Mouse (Mus musculus): ENCODE results near the gene Klhl5. TPM values are rescaled to one million over a fixed set of nuclear protein-coding genes. Genes with fewer than 3 reads are reported as not detected.
A peak's percentile ranks its signal among the peaks of the same experiment; 100 is the strongest.
"Not testable (repeated sequence)": the region's sequence is repeated elsewhere in the genome, so short reads cannot be mapped to it uniquely, and the experiment has no call there.

The Klhl5 gene
- polyA plus RNA-seq, 2 experiments from 2014 or later: 5.4 to 6.1 TPM

GRCm38 (mm10) chr5:65097457-65097856 is 9.9 kb upstream of the Klhl5 start:
- no peak for ATAC-seq

DNA sequence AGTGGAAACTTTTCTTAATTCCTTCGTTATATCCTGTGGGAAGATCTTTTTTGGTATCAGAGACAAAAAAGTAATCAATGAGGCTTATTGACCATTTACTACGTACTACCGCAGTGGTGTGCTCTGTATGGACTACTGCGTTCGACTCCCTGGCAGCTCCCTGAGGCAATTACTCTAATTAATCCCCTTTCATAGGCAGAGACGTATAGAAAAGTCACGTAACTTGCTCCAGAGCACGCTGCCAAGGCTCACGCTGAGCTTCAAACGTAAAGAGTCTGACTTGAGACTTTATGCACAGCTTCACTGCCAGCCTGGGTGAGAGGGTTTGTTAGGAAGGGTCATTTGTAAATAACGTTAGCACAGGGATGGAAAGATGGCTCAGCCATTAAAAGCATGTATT is 7.3 kb upstream of the Klhl5 start:
- ATAC-seq: no peak

DNA sequence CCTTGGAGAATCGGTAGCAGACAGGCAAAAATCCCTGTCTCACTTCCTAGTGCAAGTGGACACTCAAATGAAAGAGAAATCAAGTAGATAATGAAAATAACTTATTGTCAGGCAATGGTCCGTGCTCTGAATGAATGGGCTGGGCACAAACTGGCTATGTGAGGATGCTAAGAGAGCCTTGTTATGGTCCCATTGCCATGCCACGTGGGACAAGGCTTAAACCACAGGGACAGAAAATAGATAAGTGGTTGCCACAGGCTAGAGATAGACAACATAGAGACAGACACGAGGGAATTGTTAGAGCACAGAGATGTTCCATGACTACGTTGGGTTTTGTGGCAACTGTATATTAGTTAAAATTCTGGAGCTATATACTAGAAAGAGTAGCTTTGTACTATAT is 6.1 kb upstream of the Klhl5 start:
- no peak for ATAC-seq

DNA sequence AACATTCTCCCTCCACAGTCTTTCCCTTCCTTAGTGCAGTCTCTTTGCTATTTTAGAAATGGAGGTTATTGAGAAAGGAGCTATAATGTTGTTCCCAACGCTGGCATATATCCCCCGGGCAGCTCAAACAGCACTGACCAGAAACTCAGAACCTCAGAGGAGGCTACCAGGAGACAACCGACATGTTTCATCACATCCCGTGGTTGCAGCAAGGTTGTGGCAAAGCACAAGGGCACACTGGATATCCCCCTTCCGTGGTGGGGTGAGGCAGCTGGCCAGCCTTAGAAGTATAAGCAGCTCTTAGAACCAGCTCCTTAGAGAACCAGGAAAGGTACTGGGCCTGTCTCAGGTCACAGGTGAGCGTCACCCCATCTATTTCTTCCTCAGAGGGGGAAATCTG is 5.7 kb upstream of the Klhl5 start:
- ATAC-seq: no peak

GRCm38 (mm10) chr5:65102026-65102640 is 5.2 kb upstream of the Klhl5 start:
- peak; percentile 47 for ATAC-seq

DNA sequence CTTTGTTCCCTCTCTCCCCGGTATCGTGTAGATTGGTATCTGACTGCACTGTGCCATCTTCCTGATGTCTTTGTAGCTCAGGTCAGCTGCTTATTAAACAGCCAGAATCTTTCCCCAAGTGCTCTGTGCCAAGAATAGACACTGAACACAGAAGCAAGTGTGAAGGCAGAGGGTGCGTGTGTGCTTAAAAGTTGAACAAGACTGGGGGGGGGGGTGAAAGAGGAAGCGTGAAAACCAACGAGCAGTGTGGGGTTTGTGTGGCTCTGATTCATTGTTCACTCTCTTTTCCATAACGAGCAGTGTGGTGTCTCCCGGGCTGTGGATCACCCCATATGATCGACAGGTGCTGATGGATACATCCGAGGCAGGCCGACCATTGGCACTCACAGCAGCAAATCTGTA is 4.7 kb upstream of the Klhl5 start:
- peak; percentile 57 for ATAC-seq

GRCm38 (mm10) chr5:65107773-65108432 is 564 bp downstream of the Klhl5 start:
- peak; percentile 34 for ATAC-seq

DNA sequence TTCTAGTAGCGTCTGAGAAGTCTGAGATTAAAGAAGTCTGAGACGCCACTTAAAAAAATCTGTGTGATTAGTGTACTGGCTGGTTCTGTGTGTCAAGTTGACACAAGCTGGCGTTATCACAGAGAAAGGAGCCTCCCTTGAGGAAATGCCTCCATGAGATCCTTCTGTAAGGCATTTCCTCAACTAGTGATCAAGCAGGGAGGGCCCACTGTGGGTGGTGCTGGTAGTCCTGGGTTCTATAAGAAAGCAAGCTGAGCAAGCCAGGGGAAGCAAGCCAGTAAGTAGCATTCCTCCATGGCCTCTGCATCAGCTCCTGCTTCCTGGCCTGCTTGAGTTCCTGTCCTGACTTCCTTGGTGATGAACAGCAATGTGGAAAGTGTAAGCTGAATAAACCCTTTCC is 4.9 kb downstream of the Klhl5 start:
- ATAC-seq: not testable (repeated sequence)

- ATAC-seq: peak; percentile 91
Measured at GRCm38 (mm10) chr5:65113323-65113722, 6.0 kb downstream of the Klhl5 start.

DNA sequence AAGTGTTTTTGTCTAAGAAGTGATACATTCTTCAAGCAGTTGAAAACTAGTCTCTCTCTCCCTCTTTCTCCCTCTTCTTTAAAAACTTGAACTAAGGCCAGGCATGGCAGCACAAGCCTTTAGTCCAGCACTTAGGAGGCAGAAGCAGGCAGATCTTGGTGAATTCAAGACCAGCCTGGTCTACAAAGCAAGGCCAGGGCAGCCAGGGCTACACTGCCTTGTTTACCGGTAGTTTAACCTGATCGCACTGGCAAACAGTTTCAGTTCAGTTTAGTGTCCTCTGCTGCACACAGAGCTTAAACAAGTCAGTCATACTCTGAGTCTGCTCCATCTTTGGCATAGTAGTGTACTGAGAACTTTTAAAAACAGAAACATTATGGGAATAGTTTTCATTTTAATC is 9.4 kb downstream of the Klhl5 start:
- ATAC-seq: no peak

DNA sequence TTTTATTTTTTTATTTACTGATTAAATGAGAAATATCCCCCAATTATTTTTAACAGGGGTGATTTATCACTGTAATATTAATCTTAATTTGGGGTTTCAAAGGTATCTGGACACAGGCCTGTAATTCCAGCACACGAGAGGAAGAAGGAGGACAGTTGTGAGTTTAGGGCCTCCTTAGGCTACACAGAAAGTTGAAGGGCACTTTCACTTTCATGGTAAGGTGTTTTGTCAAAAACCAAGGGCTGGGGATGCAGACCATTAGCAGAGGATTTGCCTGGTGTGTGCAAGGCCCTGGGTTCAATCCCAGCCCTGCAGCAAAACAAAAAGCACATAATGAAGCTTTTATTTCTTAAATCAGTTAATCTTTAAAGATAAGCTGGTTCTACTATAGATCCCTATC is 12.2 kb downstream of the Klhl5 start:
- ATAC-seq: peak; percentile 64

GRCm38 (mm10) chr5:65119918-65120317 is 12.6 kb downstream of the Klhl5 start:
- ATAC-seq: peak; percentile 53

- ATAC-seq: no peak
Measured at GRCm38 (mm10) chr5:65122616-65123015, 15.3 kb downstream of the Klhl5 start.

DNA sequence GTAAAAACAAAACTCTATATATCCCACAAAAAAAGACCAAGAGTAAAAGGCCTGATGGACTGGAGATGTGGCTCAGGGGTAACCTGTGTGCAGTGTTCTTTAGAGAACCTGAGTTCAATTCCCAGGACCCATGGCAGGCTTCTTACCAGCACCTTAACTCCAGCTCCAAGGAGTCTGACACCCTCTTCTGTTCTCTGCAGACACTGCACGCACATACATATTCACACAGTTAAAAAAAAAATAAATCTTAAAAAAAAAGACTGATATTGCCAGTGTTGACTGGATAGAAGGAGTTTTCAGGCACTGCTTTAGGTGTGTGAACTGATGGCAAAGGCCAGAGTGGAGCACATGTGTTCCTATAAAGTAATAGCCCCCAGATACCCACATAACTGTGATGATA is 18.8 kb downstream of the Klhl5 start:
- no peak for ATAC-seq

- no peak for ATAC-seq
Measured at GRCm38 (mm10) chr5:65128481-65128880, 21.1 kb downstream of the Klhl5 start.

DNA sequence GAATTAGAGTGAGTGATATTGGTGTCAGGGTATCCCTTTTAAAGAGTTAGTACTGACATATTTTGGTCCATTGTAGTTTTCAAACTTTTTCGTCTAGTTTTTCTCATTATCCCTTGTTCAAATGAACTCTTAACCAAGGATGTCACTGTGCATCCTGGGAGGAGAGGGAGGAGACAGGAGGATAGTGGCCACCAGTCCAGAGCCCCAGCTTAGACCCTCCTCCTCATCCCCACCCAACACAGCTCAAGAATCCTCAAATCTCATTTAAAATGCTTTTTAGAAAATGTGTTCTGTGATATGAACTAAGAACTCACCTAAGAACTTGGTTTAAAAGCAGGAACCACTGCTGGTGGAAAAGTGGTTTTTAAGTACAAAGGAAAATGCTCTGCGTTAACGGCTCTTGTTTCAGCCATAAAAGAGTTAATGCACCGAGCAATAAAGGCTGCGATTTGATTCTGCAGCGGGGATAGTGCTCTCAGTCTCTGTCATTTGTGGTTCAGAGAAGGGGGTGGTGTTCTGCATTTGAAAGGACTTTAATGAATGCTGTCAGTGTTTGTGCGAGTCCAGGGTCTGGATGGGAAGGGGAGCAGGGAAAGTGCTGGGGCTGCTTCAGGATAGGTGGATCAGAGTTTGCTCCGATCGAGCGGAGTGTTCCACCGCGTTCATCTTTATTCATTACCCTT is 23.3 kb downstream of the Klhl5 start:
- ATAC-seq: no peak

DNA sequence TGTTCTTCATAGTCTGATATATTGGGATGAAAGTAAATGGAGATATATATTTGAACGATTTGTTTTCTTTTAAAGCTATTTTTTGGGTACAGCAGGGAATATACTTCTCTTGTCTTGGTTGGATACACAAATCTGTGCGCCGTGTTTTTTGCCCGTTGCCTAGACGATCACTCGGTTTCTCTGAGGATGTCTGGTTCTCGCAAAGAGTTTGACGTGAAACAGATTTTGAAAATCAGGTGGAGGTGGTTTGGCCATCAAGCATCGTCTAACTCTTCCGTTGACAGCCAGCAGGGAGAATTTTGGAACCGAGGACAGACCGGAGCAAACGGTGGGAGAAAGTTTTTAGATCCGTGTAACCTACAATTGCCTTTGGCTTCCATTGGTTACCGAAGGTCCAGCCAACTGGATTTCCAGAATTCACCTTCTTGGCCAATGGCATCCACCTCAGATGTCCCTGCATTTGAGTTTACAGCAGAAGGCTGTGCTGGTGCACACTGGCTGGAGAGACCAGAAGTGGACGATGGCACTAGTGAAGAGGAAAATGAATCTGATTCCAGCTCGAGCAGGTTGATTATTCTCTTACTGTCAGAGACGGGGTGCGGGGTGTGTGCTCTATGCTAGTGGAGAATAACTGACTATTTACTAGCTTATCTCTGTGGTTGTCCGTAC is 24.0 kb downstream of the Klhl5 start:
- no peak for ATAC-seq

DNA sequence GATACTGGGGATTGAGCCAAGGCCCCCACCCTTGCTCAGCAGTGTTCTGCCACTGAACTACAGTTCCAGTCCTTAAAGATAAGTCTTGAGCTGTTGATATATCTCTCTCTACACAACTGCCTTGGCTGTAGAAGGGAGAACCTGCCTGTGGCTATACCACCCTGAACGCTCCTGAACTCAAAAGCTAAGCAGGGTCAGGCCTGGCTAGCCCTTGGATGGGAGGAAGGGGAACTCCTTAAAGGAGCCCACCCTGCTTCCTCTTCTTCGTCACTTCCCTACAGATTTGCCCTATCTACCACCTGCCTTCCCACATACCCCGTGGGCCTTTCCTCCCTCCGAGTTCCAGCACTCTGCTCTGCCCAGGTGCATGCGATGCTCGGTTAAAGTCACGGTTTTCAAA is 28.8 kb downstream of the Klhl5 start:
- no peak for ATAC-seq

GRCm38 (mm10) chr5:65137073-65137472 is 29.7 kb downstream of the Klhl5 start:
- ATAC-seq: no peak

DNA sequence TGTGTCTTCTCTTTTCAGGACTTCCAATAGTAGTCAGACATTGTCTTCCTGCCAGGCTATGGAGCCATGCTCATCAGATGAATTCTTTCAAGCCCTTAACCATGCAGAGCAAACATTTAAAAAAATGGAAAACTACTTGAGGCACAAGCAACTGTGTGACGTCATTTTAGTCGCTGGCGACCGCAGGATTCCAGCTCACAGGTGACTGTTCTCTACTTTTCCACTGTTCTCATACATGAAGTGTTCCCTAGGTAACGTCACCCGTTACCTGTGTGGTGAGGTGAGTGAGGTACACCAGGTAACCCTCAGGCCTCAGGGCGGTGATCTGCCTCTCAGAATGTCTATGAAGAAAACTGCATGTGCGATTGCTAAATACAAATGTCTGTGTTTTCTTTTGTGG is 33.9 kb downstream of the Klhl5 start:
- ATAC-seq: no peak

- no peak for ATAC-seq
Measured at GRCm38 (mm10) chr5:65142247-65142646, 34.9 kb downstream of the Klhl5 start.

DNA sequence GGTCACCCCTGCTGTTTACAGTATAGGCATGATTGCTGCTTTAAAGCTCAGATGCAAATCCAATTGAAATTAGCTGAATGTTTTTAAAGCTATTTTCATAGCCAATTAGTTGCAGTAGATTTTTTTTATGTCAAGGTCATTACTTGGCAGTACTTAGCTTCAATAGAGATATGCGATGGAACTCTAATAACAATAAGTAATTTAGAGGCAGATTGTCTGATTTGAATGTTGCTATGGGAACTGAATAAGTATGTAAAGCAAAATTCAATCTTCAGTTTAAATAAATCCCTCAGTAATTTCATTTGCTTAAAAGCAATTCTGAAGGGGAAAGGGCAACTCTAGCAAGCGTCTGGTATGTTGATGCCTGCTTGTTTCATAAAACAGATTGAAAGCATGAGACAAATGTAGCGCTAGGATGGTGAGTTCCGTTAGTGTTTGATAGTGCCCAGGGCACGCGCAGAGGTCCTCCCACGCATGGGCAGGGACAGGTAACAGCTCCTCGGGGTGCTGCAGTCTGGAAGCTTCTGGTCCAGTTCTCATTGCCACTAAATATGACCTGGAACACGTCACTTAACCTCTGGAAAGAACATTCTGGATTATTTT is 38.3 kb downstream of the Klhl5 start:
- ATAC-seq: no peak

DNA sequence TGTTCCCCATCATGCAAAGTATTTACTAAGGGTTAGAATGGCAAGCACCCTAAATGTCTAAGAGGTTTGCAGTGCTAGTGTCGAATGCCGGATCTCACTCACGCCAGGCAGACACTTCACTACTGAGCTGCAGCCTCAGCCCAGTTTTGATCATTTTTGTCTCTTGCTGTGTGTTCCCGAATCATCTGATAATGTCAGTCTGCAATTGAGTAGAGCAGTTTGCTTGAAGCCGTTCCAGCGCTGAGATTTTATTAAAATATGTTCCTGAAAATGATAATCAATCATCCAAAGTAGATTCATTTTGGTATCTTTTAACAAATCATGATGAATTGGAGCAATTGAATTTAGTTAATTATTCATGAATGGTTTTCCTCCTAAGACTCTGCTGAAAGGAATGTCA is 39.4 kb downstream of the Klhl5 start:
- ATAC-seq: no peak
